Mouse (Mus musculus): Measurements from ENCODE around the gene Anapc7.
"Not testable (repeated sequence)": the region's sequence is repeated elsewhere in the genome, so short reads cannot be mapped to it uniquely, and the experiment has no call there.

Anapc7 gene

DNA sequence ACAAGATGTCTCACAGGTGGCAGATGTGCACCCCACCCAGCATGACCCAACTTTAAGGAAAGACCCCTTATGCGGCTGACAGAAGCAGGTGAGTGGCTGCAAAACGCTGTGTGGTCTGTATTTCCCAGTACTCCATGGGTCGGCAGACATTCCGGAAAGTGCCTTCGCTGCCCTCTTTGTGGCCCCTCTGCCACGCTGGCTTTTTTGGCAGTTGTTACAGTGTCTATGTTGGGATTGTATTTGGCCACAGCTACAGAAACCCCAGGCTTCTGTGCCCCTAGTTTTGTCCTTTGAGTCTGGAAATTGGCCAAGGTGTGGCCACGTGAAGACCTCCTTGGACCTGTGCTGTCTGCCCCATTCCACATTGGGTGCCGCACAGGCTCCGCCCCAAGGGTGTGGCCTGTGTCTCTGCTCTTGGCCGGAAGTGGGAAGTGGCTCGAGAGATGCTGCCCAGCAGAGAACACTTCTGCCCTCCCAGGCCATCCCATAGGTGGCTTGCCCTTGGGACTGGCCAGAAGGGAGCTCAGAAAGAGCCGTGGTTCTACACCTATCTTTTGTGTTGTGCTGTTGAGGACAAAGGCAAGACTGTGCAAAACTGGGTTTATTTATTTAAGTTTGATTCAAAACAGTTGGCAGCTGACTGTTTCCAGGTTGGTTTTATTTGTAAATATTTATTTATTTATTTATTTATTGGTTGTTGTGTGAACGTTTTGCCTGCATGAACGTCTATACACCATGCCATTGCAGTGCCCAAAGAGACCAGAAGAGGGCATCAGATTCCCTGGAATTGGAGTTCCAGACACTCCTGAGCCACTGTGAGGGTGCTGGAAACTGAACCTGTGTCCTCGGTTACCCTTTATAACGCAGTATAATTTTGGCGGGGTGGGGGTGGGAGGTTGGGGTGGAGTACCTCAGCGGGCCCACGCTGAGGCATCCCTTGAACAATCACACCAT is 11.5 kb upstream of the Anapc7 start:
- no peak for DNase-seq

DNA sequence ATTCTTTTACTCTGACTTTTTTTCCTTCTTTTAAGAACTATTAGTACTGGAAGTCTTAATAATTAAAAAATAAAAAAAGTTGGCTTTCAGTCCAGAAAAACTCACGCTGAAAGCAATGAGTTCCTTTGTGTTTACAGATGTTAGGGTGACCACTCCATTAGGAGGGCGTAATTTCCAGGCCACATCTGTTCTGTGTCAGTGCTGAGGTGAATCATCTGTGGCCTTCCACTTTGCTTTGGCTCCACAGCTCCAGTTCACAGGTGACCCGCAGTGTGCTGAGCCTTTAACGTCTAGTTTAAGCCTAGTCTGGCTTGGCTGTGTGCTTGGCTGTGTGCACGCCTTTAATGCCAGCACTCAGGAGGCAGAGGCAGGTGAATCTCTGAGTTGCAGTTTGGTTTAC is 9.6 kb upstream of the Anapc7 start:
- DNase-seq, result no peak

- no peak for DNase-seq
Measured at GRCm38 (mm10) chr5:122412826-122413225, 8.7 kb upstream of the Anapc7 start.

DNA sequence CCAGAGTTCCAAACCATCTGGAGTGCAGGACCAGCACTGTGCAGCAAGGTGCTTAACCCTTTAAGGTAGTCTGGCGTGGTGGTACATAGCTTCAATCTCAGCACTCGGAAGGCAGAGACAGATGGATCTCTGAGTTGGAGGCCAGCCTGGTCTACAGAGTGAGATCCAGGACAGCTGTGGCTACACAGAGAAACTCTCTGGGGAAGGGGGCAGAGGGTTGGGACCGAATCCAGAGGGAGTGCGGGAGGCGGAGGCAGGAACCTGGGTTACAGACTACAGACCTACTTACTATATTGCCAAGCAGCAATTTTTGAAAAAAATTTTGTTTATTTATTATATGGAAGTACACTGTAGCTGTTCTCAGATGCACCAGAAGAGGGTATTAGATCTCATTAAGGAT is 7.1 kb upstream of the Anapc7 start:
- DNase-seq, result no peak

- no peak for DNase-seq
Measured at GRCm38 (mm10) chr5:122415465-122415864, 6.0 kb upstream of the Anapc7 start.

- DNase-seq, result not testable (repeated sequence)
Measured at GRCm38 (mm10) chr5:122420676-122421075, 817 bp upstream of the Anapc7 start.

GRCm38 (mm10) chr5:122422071-122422964 is 825 bp downstream of the Anapc7 start:
- peak; percentile 88 for DNase-seq

- DNase-seq, result no peak
Measured at GRCm38 (mm10) chr5:122423083-122423482, 1.6 kb downstream of the Anapc7 start.

DNA sequence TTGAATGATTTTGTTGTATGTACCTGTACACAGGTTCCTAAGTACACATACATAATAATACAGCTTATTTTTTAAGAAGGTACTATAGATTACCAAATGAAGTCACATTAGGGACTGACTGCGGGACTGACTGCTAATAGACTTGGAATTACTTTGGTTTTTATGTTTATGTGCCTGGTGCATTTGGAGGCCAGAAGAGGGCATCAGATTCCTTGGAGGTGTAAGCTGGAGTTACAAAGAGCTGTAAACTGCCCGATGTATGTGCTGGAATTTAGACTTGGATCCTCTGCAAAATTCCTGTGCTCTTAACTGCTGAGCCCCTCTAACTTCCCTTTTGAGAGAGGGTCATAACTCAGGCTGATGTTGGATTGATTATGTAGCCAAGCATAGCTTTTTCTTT is 4.1 kb downstream of the Anapc7 start:
- DNase-seq, result no peak

GRCm38 (mm10) chr5:122430036-122430775 is 8.7 kb downstream of the Anapc7 start:
- no peak for DNase-seq

- no peak for DNase-seq
Measured at GRCm38 (mm10) chr5:122431221-122431620, 9.7 kb downstream of the Anapc7 start.

- no peak for DNase-seq
Measured at GRCm38 (mm10) chr5:122434541-122434940, 13.0 kb downstream of the Anapc7 start.

DNA sequence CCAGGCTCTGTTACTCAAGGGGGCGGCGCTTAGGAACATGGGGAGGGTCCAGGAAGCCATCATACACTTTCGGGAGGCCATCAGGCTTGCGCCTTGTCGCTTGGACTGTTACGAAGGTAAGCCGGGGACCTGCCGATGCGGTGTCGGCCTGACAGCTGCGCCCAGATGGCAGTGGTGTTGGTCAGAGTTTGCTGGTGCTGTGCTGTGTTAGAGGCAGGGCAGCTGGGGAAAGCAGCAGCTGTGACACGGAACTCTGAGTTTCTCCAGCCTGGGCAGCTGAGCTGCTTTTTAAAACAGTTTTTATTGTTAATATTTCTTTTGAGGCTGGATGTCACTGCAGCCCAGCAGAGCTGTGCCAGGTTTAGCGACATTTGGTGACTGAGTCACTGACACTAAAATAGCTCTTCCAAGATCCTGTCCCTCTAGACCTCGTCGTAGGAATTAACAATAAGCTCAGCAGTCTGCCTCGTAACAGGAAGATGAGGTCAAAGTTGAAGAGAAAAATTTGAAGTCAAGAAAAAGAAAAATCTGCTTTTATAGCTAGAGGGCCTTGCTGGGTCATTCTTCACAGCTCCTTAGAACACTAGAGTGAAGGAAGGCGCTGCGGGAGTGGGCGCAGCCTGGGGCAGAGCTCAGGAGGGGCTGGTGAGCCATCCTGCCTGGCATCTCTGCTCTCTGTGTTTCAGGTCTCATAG is 18.1 kb downstream of the Anapc7 start:
- no peak for DNase-seq

DNA sequence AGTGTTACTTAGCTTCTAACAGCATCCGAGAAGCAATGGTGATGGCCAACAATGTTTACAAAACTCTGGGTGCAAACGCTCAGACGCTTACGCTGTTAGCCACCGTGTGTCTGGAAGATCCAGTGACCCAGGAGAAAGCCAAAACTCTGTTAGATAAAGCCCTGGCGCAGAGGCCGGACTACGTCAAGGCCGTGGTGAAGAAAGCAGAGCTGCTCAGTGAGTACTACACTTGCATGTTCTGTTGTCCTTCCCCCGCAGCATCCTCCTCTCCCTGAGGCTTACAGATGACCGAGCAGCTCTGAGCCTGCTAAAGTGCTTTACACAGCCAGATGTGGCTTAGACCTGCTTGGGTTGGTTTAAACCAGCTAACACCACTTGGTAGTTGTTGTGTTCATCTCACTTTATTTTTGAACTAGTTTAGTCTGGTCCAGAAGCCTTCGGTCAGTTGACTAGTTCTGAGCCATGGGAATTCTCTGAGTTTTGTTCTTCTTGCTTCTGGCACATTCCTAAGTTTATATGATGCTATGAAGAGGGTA is 18.7 kb downstream of the Anapc7 start:
- no peak for DNase-seq

DNA sequence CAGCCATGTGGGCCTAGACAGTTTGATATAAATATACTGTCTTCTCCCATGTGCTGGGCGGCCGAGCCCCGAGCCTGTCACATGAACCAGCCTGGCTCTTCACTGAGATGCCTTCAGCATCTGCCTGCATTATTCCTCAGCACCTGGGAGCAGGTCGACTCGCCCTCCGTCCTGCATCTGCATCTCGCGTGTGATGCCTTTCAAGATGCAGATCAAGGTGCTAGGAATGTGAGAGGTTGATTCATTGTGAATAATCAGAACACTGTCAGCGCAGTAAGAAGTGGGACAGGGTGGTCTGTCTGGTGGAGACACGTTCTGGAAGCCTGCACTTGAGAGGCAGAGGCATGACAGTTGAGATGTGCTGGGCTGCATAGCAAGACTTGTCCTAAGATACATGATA is 23.0 kb downstream of the Anapc7 start:
- DNase-seq, result no peak

DNA sequence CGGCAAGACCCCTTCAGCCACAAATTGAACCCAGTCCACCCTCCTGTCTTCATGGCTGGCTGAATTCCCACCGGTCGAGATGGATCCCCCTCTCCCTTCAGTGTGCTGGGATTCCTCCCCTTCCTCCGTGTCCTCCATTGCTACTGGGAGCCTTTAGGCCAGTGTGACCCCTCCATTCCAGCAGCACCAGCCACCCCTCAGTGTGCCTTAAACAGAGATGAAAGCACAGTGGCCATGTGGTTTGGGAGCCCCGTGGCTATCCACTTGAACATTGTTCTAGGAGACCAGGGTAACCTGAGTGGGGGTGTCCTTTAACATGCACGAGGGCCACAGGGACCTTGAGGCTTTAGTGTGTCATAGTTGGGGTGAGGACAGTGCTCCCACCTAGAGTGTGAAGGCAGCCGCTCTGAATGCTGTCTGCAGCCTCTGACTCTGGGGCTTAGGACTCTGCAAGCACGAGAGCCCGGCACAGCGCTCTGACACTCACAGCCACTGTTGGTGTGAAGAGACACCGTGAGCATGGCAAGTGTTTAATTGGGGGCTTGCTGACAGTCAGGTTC is 23.6 kb downstream of the Anapc7 start:
- no peak for DNase-seq

DNA sequence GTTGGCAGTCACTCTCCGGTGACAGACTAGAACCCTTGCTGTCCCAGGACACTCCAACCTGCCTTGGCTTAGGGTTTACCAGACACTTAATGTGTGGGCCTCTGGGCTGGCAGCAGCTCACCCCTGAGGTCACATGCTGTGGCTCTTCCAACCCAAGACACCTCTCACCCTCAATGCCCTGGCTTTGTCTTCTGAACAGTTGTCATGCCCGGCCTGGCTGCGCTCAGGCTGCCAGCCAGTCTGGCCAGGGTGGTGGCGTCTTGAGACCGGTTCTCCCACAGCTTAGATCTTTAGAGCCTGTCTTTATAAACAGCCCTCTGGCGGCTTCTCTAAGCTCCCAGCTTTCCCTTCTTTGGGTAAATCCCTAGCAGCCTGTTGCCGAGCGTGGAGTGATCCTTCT is 26.4 kb downstream of the Anapc7 start:
- DNase-seq, result no peak

- no peak for DNase-seq
Measured at GRCm38 (mm10) chr5:122448869-122449268, 27.4 kb downstream of the Anapc7 start.

- no peak for DNase-seq
Measured at GRCm38 (mm10) chr5:122449946-122450345, 28.5 kb downstream of the Anapc7 start.

DNA sequence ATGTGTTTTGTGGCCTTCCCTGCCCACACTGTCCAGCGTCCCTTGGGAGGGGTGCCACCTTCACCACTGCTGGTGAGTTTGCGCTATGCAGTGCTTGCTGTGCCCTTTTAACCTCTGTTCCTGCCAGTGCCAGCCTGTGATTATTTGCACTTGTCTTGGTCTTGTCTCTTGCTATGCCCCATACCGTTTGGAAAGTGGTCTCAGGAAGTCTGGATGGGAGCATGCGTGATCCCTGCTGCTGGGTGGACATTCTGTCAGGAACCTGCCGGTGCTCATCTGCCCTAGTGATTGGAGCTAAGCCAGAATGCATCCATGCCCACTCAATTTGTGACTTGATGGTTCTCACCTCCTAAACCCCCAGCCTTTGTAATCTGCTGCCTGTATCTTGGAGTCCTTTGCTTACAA is 29.4 kb downstream of the Anapc7 start:
- no peak for DNase-seq

- no peak for DNase-seq
Measured at GRCm38 (mm10) chr5:122451324-122451723, 29.8 kb downstream of the Anapc7 start.

DNA sequence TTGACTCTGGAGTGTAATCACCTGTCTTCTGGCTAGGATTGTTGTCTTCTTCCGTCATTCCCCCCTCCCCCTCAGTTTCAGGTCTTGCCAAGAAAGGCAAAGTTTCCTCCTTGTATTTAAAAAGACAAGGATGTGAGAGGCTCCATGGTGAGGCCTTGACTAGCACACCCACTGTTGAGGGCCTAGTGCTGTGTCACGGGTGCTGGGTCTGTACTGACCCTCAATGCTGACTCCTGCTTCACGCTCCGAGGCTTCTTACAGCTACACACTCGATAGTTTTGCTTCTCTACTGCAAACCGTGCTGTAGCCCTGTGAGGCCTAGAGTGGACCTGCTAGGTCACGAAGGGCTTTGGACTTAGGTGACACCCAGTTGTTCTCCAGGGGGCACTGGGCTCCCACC is 30.7 kb downstream of the Anapc7 start:
- no peak for DNase-seq

Measured in cerebellum, adult 8-10 months (tissue).